Mouse (Mus musculus) C2C12 (cell line): ENCODE data around the gene Inpp5d. TPM values are rescaled to one million over a fixed set of nuclear protein-coding genes. Genes with fewer than 3 reads are reported as not detected.

ENCODE experiments used
- H3K27me3 ChIP-seq: one replicate; pipeline ENCODE4 v1.6.1; 2011; ENCODE audit not compliant: control insufficient read depth, insufficient read depth, insufficient read length
- H3K36me3 ChIP-seq: one replicate; pipeline ENCODE4 v1.6.1; 2011; ENCODE audit not compliant: control insufficient read depth, insufficient read depth
- H3K4me3 ChIP-seq: one replicate; pipeline ENCODE4 v1.5.1; 2011; ENCODE audit warnings: mild to moderate bottlenecking, control low read depth; ENCODE audit not compliant: poor library complexity, insufficient read depth, severe bottlenecking
- H3K79me2 ChIP-seq: one replicate; pipeline ENCODE4 v1.6.1; 2011; ENCODE audit not compliant: control insufficient read depth, insufficient read depth
- H3K79me3 ChIP-seq: one replicate; pipeline ENCODE4 v1.6.1; 2011; ENCODE audit warnings: low read depth, control low read depth
- H3ac ChIP-seq: one replicate; pipeline ENCODE3; 2011; ENCODE audit warnings: low read depth; ENCODE audit not compliant: control insufficient read depth, insufficient read length
- CEBPB ChIP-seq: IDR thresholded peaks from one replicate; pipeline ENCODE4 v1.6.1; 2011; ENCODE audit warnings: low read depth, mild to moderate bottlenecking, control low read depth, moderate library complexity
- CTCF ChIP-seq: IDR thresholded peaks from one replicate; pipeline ENCODE4 v1.5.1; 2011; ENCODE audit not compliant: control insufficient read depth, insufficient read depth, insufficient read length
- FOSL1 ChIP-seq: IDR thresholded peaks from one replicate; pipeline ENCODE4 v1.8.0; 2011; ENCODE audit warnings: mild to moderate bottlenecking, low read length; ENCODE audit not compliant: poor library complexity, insufficient read depth, severe bottlenecking
- MAX ChIP-seq: IDR thresholded peaks from one replicate; pipeline ENCODE4 v1.6.1; 2011; ENCODE audit warnings: mild to moderate bottlenecking, control low read depth
- MYOD1 ChIP-seq: IDR thresholded peaks from one replicate; pipeline ENCODE4 v1.6.1; 2011; ENCODE audit warnings: low read depth; ENCODE audit not compliant: control insufficient read depth, insufficient read length
- MYOG ChIP-seq: IDR thresholded peaks from one replicate; pipeline ENCODE4 v1.6.1; 2011; ENCODE audit not compliant: control insufficient read depth, insufficient read length; ENCODE audit errors: extremely low read depth
- USF1 ChIP-seq: IDR thresholded peaks from one replicate; pipeline ENCODE4 v1.6.1; 2011; ENCODE audit warnings: low read depth, mild to moderate bottlenecking, control low read depth, moderate library complexity
- polyA plus RNA-seq: library from polyadenylated mRNA; unstranded; fragments of >200 nt; fragmentation: generic; extraction: Trizol; gene quantifications from one replicate; pipeline ENCODE4 v1.2.1, GENCODE M21; 2012; ENCODE audit warnings: missing spikeins

Inpp5d gene
- polyA plus RNA-seq, 1 experiment = 0.06 TPM

DNA sequence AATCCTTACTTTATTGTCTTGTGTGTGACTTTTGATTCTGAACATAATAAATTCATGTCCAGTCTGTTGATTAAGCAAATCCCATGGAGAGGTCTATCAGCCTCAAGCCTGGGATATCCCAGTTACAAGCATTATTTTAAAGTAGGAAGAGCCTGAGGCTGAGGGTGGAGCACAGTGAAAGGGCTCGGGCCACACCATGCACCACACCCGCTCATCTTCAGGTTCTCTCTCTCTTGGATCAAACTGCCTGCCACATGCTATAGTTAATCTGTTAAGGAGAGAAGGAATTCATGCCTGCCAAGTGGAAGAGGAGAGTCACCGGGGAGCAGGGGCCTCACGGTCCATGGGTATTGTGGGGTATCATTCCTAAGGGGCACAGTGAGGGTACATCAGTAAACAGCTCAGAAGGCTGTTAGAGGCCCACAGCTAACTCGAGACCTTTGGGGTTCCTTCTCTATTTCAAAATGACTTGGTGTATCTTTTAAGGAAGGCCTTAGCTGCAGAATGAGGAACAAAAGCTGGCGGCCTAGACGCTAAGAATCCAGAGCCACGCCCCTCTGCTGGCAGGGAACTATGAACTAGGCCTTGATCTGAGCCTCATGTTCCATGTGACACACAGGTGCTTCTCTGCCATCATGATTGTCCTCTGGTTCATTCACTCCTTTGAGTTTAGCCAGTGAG, 39.0 kb downstream of the Inpp5d start:
- Histone ChIP-seq H3K4me3 (no peak overlapping the region), H3ac (no peak overlapping the region), H3K27me3 (no peaks in the 10 kb centered on the region), H3K79me2 (no peaks in the 10 kb centered on the region), H3K79me3 (no peaks in the 10 kb centered on the region), H3K36me3 (no peaks in the 10 kb centered on the region)
- TF ChIP-seq MYOD1 (no peak), MAX (no peak)

DNA sequence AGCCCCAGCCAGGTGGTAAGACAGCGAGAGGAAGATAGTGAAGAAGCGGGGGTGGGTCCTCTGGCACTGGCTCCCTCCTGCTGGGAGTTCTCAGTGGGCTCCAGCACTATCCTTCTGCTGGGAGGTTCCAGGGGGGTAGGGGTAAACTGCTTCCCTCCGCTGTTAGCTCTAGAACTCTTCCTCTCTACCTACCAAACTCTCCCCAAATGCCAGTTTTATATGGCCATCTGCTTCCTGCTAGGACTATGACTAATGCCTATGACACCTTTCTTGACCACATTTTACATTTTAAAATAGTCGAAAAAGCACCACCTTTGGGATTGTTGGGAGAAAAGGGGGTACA, 39.5 kb downstream of the Inpp5d start:
- H3K27me3 ChIP-seq = no peaks in the 10 kb centered on the region
- no peak for TF ChIP-seq MAX
- no peak for TF ChIP-seq MYOG
- no peak for TF ChIP-seq FOSL1
- no peak for TF ChIP-seq USF1
- no peak for TF ChIP-seq CTCF
- no peak for TF ChIP-seq MYOD1
- TF ChIP-seq CEBPB = no peak
- H3K36me3 ChIP-seq = no peaks in the 10 kb centered on the region
- H3K4me3 ChIP-seq = no peak overlapping the region
- H3K79me3 ChIP-seq = no peaks in the 10 kb centered on the region
- H3K79me2 ChIP-seq = no peaks in the 10 kb centered on the region
- H3ac ChIP-seq = no peak overlapping the region

DNA sequence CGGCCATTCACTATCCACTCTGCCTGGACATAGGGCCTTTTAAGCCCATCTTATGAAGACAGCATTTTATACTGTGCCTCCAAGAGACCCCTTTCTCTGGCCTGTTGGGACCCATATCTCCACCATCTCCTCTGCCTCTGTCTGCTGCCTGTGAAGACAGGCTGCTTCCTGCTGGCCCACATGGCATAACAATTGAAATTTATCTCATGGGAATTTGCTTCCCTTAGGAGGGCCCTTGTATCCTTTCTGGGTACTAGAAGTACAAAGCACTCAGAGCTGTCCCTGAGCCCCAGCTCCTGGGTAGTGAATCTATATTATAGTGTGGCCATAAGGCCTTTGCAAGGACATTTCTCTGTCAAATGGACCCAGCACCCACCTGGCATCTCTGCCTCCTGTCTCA, 40.6 kb downstream of the Inpp5d start:
- Histone ChIP-seq H3K36me3 (no peaks in the 10 kb centered on the region), H3K79me3 (no peaks in the 10 kb centered on the region), H3K79me2 (no peaks in the 10 kb centered on the region), H3ac (no peak overlapping the region), H3K4me3 (no peak overlapping the region), H3K27me3 (no peaks in the 10 kb centered on the region)
- TF ChIP-seq FOSL1 = no peak
- no peak for TF ChIP-seq CTCF
- no peak for TF ChIP-seq CEBPB
- TF ChIP-seq USF1 = no peak
- no peak for TF ChIP-seq MYOD1

DNA sequence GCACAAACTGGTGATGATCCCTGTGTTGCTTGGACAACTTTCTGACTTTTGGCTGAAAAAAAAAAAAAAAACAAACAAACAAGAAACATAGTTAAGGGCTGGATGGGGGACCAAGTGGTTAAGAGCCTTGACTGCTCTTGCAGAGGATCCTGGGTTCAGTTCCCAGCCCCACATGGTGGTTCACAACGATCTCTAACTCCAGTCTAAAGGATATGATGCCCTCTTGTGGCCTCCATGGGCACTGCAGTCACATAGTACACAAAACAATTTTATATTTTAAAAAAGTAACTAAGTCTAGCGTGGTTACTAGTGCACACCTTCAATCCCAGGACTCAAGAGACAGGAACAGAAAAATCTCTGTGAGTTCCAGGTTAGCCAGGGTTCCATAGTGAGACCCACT, 43.9 kb downstream of the Inpp5d start:
- H3K79me2 ChIP-seq = no peaks in the 10 kb centered on the region
- H3ac ChIP-seq = no peak overlapping the region
- H3K79me3 ChIP-seq = no peaks in the 10 kb centered on the region
- H3K4me3 ChIP-seq = no peak overlapping the region
- no peaks in the 10 kb centered on the region for H3K27me3 ChIP-seq
- TF ChIP-seq MAX (no peak), MYOG (no peak), FOSL1 (no peak), CEBPB (no peak), CTCF (no peak), MYOD1 (no peak), USF1 (no peak)
- H3K36me3 ChIP-seq = no peaks in the 10 kb centered on the region

DNA sequence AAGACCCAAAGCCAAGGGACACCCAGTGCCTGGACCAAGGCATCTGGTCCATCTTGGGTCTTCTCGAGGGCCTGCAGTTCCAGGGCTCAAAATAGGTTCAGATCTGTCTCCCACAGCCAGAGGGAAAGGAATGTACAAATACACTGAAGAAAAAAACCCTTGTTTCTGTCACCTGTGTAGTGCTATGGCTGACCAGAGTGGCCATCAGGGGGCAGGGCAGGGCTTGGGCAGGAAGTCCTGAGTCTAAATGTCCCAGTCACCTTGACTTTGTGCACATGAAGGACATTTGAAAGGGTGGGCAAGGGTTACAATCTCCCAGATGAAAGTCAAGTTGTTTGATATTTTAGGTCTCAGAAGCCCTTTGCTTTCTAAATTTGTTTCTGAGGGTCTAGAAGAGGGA, 46.9 kb downstream of the Inpp5d start:
- Histone ChIP-seq H3K79me3 (no peaks in the 10 kb centered on the region), H3K79me2 (no peaks in the 10 kb centered on the region), H3K36me3 (no peaks in the 10 kb centered on the region), H3K4me3 (no peak overlapping the region), H3ac (no peak overlapping the region), H3K27me3 (no peaks in the 10 kb centered on the region)
- TF ChIP-seq CEBPB (no peak), USF1 (no peak), CTCF (no peak), MYOG (no peak)

DNA sequence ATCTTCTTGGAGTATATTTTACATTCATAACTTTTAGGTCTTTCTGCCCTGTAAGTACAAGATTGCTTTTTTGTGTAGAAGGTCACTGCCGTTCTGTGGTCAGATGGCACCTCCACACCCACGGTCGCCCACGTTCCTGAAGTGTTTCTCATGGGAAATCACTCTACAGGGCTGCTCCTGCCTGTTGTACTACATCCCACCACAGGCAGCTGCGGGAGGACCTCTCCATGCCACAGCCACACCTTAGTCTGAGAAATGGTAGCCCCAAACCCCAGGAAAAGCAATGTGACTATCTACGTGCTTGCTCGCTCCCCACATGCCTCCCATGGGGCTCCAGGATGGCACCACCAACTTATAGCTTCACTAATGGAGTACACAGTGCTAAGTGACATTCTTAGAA, 48.2 kb downstream of the Inpp5d start:
- no peaks in the 10 kb centered on the region for H3K79me2 ChIP-seq
- no peaks in the 10 kb centered on the region for H3K79me3 ChIP-seq
- H3K27me3 ChIP-seq = no peaks in the 10 kb centered on the region
- no peak for TF ChIP-seq CEBPB
- TF ChIP-seq FOSL1 = no peak
- no peak for TF ChIP-seq MAX
- TF ChIP-seq MYOG = no peak
- TF ChIP-seq USF1 = no peak
- TF ChIP-seq MYOD1 = no peak
- no peak for TF ChIP-seq CTCF
- no peaks in the 10 kb centered on the region for H3K36me3 ChIP-seq
- H3K4me3 ChIP-seq = no peak overlapping the region
- no peak overlapping the region for H3ac ChIP-seq
